Mouse (Mus musculus): ENCODE data around the gene Tyrp1.
A peak's percentile ranks its signal among the peaks of the same experiment; 100 is the strongest.

Gene Tyrp1

GRCm38 (mm10) chr4:80834050-80834449, at the start of gene Tyrp1:
Tyrp1 (plus strand) TSS chr4:80834123.
- DNase-seq: no peak

- DNase-seq: no peak
Measured at GRCm38 (mm10) chr4:80788339-80788738, 45.6 kb upstream of the Tyrp1 start.

- no peak for DNase-seq
Measured at GRCm38 (mm10) chr4:80819511-80819910, 14.4 kb upstream of the Tyrp1 start.

GRCm38 (mm10) chr4:80821945-80822344, 12.0 kb upstream of the Tyrp1 start:
- DNase-seq: no peak

GRCm38 (mm10) chr4:80828232-80828631, 5.7 kb upstream of the Tyrp1 start:
- DNase-seq: no peak

GRCm38 (mm10) chr4:80839317-80839716, 5.4 kb downstream of the Tyrp1 start:
- no peak for DNase-seq

GRCm38 (mm10) chr4:80841980-80842379, 8.1 kb downstream of the Tyrp1 start:
- DNase-seq: no peak

GRCm38 (mm10) chr4:80843752-80844151, 9.8 kb downstream of the Tyrp1 start:
- DNase-seq: no peak

DNA sequence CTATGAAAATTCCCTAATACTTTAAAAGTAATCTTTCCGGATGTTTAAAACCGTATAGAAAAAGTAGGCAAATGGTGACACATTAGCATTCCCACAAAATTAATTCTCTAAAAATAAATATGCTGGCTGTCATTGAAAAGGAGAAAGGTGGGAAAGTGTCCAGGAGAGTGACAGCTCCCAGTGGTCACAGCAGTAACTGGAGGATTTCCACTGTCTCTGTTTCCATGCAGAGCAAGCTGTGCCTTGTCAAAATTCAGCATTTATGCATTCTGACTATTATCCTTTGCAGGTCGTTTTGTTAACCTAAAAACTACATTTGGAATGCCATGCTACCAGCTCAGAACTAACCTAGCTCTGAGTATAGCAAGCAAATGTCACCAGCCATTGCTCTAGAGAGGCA, 12.1 kb downstream of the Tyrp1 start:
- no peak for DNase-seq

DNA sequence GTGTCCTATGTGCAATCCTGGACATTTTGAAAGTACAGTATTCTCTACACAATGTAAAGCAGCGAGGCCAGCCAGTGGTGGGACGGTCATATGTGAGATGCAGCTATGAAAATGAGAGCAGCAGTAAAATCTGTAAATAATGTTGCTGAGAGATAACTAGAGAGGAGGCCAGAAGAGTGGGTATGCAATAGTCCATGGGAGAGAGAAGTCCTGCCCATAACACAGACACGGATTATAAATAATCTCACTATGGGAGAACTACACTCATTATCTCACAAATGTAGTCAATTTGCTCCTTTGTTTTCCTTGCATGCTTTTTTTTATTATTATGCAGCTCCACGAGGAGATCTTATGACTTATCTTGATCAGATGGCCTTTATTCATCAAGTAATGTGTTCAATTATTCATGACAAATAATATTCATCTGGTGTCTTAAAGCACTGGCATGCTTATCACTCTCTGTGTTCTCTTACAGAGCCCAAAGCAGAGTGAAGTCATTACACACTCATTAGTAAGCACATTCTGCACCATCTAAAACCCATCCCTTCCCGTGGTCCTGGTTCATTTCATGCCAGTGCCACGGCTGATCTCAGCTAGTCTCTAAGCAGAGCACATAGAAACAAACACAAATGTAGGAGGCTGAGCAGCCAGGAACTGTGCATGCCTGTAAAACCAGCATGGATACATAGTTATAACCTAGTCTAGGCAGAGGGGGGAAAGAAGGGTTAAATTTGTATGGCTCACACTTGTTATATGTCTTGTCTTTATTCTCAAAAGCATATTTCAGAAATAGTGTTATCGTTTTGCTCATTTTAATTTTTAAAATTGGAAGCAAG, 18.9 kb downstream of the Tyrp1 start:
- DNase-seq: no peak

DNA sequence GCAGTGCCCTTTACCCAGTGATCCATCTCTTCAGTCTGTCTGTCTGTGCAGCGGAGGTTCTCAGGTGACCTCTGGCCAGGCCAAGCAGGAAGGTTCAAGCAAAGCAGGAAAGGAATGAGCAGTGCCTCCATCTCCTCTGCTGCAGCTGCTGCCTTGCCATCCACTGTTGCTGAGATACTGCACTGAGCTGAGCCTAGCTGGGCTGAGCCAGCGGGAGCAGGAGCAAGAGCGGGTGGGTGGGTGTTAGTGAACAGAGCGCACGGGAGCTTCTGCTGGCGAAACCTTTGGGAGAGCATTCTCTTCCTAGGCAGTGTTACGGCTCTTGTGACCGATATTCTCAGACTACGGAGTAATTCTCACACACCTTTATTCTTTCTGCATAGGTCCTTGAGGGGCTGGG, 21.6 kb downstream of the Tyrp1 start:
- no peak for DNase-seq

DNA sequence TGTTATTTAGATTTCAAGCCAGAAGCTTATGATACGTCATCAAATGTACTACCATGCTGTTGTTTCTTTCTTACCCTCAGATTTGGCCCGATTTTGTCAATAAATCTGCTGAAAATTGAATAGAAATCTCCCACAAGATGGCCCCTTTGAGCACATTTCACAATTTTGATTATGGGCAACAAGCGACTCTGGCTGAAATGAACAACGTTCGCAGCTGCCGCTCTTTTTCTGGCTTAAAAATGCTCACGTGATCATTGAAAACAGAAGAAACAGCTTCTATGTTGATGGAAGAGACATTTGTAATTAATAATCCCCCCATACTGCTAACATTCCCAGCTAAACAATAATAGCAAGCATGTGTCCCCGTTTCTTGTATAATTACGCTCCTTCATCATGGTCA, 29.0 kb downstream of the Tyrp1 start:
- no peak for DNase-seq

GRCm38 (mm10) chr4:80863906-80864305, 30.0 kb downstream of the Tyrp1 start:
- DNase-seq: no peak

GRCm38 (mm10) chr4:80864511-80864922, 30.6 kb downstream of the Tyrp1 start:
- DNase-seq: peak in 1 of 2 experiments; percentile 20

DNA sequence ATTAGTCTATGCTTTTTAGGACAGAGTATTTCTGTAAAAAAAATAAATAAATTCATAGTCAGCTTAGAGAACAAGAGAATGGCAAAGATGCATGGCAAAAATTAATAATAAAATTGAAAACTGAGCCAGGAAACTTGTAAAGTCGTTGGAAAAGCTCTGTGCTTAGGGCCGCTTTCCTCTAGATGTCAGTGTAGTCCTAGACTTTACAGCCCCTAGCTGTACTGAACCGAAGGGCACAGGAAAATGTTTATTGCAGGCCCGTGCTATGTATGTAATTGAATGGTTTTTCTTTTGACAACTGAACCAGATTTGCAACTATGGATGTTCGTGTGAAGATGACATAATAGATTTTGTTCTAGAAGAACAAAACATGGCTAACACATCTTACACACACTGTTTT, 32.1 kb downstream of the Tyrp1 start:
- peak in 1 of 2 experiments; percentile 13 for DNase-seq

- DNase-seq: no peak
Measured at GRCm38 (mm10) chr4:80869598-80869997, 35.7 kb downstream of the Tyrp1 start.

- DNase-seq: peak in 1 of 2 experiments; percentile 32
Measured at GRCm38 (mm10) chr4:80872847-80873644, 39.1 kb downstream of the Tyrp1 start.

GRCm38 (mm10) chr4:80874121-80874859, 40.4 kb downstream of the Tyrp1 start:
- peak; percentile 37 to 41 for DNase-seq

- DNase-seq: no peak
Measured at GRCm38 (mm10) chr4:80875055-80875454, 41.1 kb downstream of the Tyrp1 start.

DNA sequence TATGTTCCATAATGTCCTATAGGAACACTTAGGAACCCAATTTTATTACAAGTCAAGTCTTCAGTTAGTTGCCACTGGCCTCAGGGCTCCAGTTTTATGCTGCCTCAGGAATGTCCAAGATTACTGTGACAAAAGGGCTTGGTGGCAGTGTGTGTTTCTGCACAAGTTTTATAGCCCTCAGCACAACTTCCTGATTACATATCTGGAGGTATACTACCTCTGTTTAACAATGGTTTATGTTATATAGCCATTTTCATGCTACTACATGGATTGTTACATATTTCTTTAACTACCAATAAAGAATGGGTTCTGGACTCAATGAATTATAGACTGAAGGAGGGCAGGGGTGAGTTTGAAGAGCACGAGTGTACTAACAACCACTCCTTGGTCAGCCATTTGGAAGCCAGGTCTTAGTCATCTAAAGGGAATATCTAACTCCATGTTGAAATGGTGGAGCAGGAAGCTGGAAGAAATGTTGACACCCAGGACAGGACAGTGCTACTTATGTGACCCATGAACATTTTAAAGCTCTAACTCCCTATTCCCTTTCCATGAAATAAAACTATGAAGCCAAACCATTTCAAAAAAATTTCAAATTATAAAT, 48.2 kb downstream of the Tyrp1 start:
- no peak for DNase-seq

- DNase-seq: no peak
Measured at GRCm38 (mm10) chr4:80886631-80887030, 52.7 kb downstream of the Tyrp1 start.

GRCm38 (mm10) chr4:80891004-80891403, 57.1 kb downstream of the Tyrp1 start:
- DNase-seq: no peak
